Mouse (Mus musculus): Measurements from ENCODE around the gene Mertk. TPM values are rescaled to one million over a fixed set of nuclear protein-coding genes. Genes with fewer than 3 reads are reported as not detected.

The Mertk gene
- polyA plus RNA-seq (2017; shearing (Covaris generic)) = 0.11 TPM

GRCm38 (mm10) chr2:128698693-128699181 lies at the start of gene Mertk:
Gene Mertk (plus strand): TSS chr2:128698956.

GRCm38 (mm10) chr2:128686921-128687557 lies 11.7 kb upstream of the Mertk start, which contains the start of gene Anapc1:
Gene Anapc1 (minus strand): TSS chr2:128687391.

GRCm38 (mm10) chr2:128817786-128818681 lies 119.3 kb downstream of the Mertk start, which contains the start of gene Tmem87b:
Gene Tmem87b (plus strand): TSS chr2:128818118.

Other genes starting within 250 kb of the Mertk start
- gene Spdye4c, start 107.7 kb upstream of the Mertk start, polyA plus RNA-seq (2017; shearing (Covaris generic)) = not detected
- 81.4 TPM for gene Anapc1, start 11.6 kb upstream of the Mertk start, polyA plus RNA-seq (2017; shearing (Covaris generic))
- 33.5 TPM for gene Tmem87b, start 119.2 kb downstream of the Mertk start, polyA plus RNA-seq (2017; shearing (Covaris generic))
- 0.13 TPM for gene Fbln7, start 164.0 kb downstream of the Mertk start, polyA plus RNA-seq (2017; shearing (Covaris generic))
- gene Zc3h8, start 245.1 kb downstream of the Mertk start, polyA plus RNA-seq (2017; shearing (Covaris generic)) = 8.0 TPM

Data from effector memory CD4-positive, alpha-beta T cell, adult 7 months (primary cell).